Mouse (Mus musculus) erythroblast, embryonic 14.5 days (primary cell): ENCODE data around the gene Gmds.

Experiments
- GATA1 ChIP-seq: IDR thresholded peaks from 2 replicates; pipeline ENCODE4 v1.6.1; 2012; ENCODE audit warnings: low read length, inconsistent platforms, mixed read lengths
- TAL1 ChIP-seq: IDR thresholded peaks from 3 replicates; pipeline ENCODE4 v1.6.1; 2012; ENCODE audit warnings: low read length, inconsistent platforms, mixed read lengths

GRCm38 (mm10) chr13:32267184-32267775 lies 71.3 kb downstream of the Gmds start:
- TF ChIP-seq GATA1 (no peak), TAL1 (no peak)
